Mouse (Mus musculus) MEL (cell line): ENCODE results near the gene Klhl26. TPM values are rescaled to one million over a fixed set of nuclear protein-coding genes. Genes with fewer than 3 reads are reported as not detected.

ENCODE experiments used
- DNase-seq: peaks from one replicate; pipeline ENCODE4 v3.0.0; 2011; ENCODE audit warnings: low read depth, low spot score
- H3K27ac ChIP-seq: 2 replicates; pipeline ENCODE4 v1.5.1; 2012; ENCODE audit warnings: low read depth, mild to moderate bottlenecking, control low read depth, low read length, moderate library complexity; ENCODE audit not compliant: control insufficient read depth
- H3K27me3 ChIP-seq, 2 experiments: fragments of 150-350 bp in 1 of 2; sonication (generic) in 1 of 2; 2 replicates each; pipeline ENCODE4 v1.6.1; 2012; ENCODE audit warnings: low read length in 2 of 2, mild to moderate bottlenecking in 2 of 2, improper control_type of control experiment in 1 of 2, moderate library complexity in 1 of 2; ENCODE audit not compliant: insufficient read depth in 2 of 2, control insufficient read depth in 1 of 2
- H3K36me3 ChIP-seq, 2 experiments: 2 replicates each; pipeline ENCODE4 v1.6.1; 2012 to 2014; ENCODE audit warnings: low read length in 2 of 2, improper control_type of control experiment in 1 of 2, inconsistent platforms in 1 of 2, mild to moderate bottlenecking in 1 of 2; ENCODE audit not compliant: insufficient read depth in 2 of 2, control insufficient read depth in 1 of 2
- H3K4me1 ChIP-seq, 2 experiments: fragments of 150-350 bp in 1 of 2; sonication (generic) in 1 of 2; 2 replicates each; pipeline ENCODE4 v1.6.1; 2012; ENCODE audit warnings: low read length in 2 of 2, improper control_type of control experiment in 1 of 2, mild to moderate bottlenecking in 1 of 2; ENCODE audit not compliant: insufficient read depth in 2 of 2, control insufficient read depth in 1 of 2
- H3K4me3 ChIP-seq, 2 experiments: fragments of 150-350 bp in 1 of 2; sonication (generic) in 1 of 2; 2 replicates each; pipeline ENCODE4 v1.5.1; 2012; ENCODE audit warnings: low read depth in 2 of 2, low read length in 2 of 2, mild to moderate bottlenecking in 2 of 2, moderate library complexity in 2 of 2, control low read depth in 1 of 2, improper control_type of control experiment in 1 of 2; ENCODE audit not compliant: control insufficient read depth in 1 of 2, insufficient read depth in 1 of 2
- H3K79me2 ChIP-seq: 2 replicates; pipeline ENCODE4 v1.6.1; 2012; ENCODE audit warnings: mild to moderate bottlenecking, low read length, moderate library complexity; ENCODE audit not compliant: control insufficient read depth, poor library complexity, insufficient read depth
- H3K9ac ChIP-seq: 2 replicates; pipeline ENCODE4 v1.6.1; 2012; ENCODE audit warnings: low read depth, mild to moderate bottlenecking, control low read depth, low read length, moderate library complexity; ENCODE audit not compliant: control insufficient read depth, poor library complexity, severe bottlenecking
- H3K9me3 ChIP-seq: fragments of 150-350 bp; sonication (generic); replicated peaks from 2 replicates; pipeline ENCODE4 v1.6.1; 2012; ENCODE audit warnings: mild to moderate bottlenecking, low read length, improper control_type of control experiment, moderate library complexity; ENCODE audit not compliant: insufficient read depth
- ELF1 ChIP-seq: IDR thresholded peaks from 2 replicates; pipeline ENCODE4 v1.6.1; 2014; ENCODE audit warnings: low read depth, mild to moderate bottlenecking, inconsistent platforms, low read length, improper control_type of control experiment, moderate library complexity
- EP300 ChIP-seq, 2 experiments: IDR thresholded peaks; 2 replicates each; pipeline ENCODE4 v1.6.1; 2011; ENCODE audit warnings: improper control_type of control experiment in 2 of 2, low read length in 2 of 2, low read depth in 1 of 2, mild to moderate bottlenecking in 1 of 2
- GATA1 ChIP-seq: IDR thresholded peaks from 2 replicates; pipeline ENCODE4 v1.6.1; 2011; ENCODE audit warnings: low read depth, low read length, improper control_type of control experiment
- HCFC1 ChIP-seq: IDR thresholded peaks from 2 replicates; pipeline ENCODE4 v1.6.1; 2012; ENCODE audit warnings: low read depth, mild to moderate bottlenecking, inconsistent platforms, low read length, improper control_type of control experiment, moderate library complexity
- MAX ChIP-seq: IDR thresholded peaks from 2 replicates; pipeline ENCODE4 v1.6.1; 2011; ENCODE audit warnings: low read length, improper control_type of control experiment
- NRF1 ChIP-seq: IDR thresholded peaks from 2 replicates; pipeline ENCODE4 v1.6.1; 2014; ENCODE audit warnings: low read depth, mild to moderate bottlenecking, inconsistent platforms, low read length, improper control_type of control experiment, moderate library complexity; ENCODE audit not compliant: poor library complexity, insufficient read depth, severe bottlenecking
- POLR2AphosphoS5 ChIP-seq: IDR thresholded peaks from 2 replicates; pipeline ENCODE4 v1.6.1; 2012; ENCODE audit warnings: low read depth, borderline replicate concordance, mild to moderate bottlenecking, inconsistent platforms, low read length, moderate library complexity, mixed read lengths
- SIN3A ChIP-seq: IDR thresholded peaks from 2 replicates; pipeline ENCODE4 v1.6.1; 2012; ENCODE audit warnings: low read length, improper control_type of control experiment, inconsistent platforms
- SMC3 ChIP-seq: IDR thresholded peaks from 2 replicates; pipeline ENCODE4 v1.6.1; 2011; ENCODE audit warnings: low read depth, low read length, improper control_type of control experiment
- TAL1 ChIP-seq: IDR thresholded peaks from 2 replicates; pipeline ENCODE4 v1.6.1; 2012; ENCODE audit warnings: mild to moderate bottlenecking, inconsistent platforms, low read length, moderate library complexity, mixed read lengths
- UBTF ChIP-seq: IDR thresholded peaks from 2 replicates; pipeline ENCODE4 v1.6.1; 2012; ENCODE audit warnings: low read depth, mild to moderate bottlenecking, inconsistent platforms, low read length, improper control_type of control experiment, moderate library complexity, borderline replicate concordance; ENCODE audit not compliant: insufficient read depth
- USF2 ChIP-seq, 2 experiments: IDR thresholded peaks; 2 replicates each; pipeline ENCODE4 v1.6.1; 2011 to 2012; ENCODE audit warnings: improper control_type of control experiment in 2 of 2, low read length in 2 of 2, borderline replicate concordance in 1 of 2, inconsistent platforms in 1 of 2, low read depth in 1 of 2, mild to moderate bottlenecking in 1 of 2; ENCODE audit not compliant: insufficient read depth in 1 of 2
- ZKSCAN1 ChIP-seq: IDR thresholded peaks from 2 replicates; pipeline ENCODE4 v1.6.1; 2012; ENCODE audit warnings: low read depth, mild to moderate bottlenecking, inconsistent platforms, low read length, improper control_type of control experiment, moderate library complexity
- ZMIZ1 ChIP-seq: IDR thresholded peaks from 2 replicates; pipeline ENCODE4 v1.6.1; 2012; ENCODE audit warnings: low read depth, mild to moderate bottlenecking, inconsistent platforms, low read length, improper control_type of control experiment, moderate library complexity
- polyA plus RNA-seq, 2 experiments: library from polyadenylated mRNA; stranded (reverse) in 1 of 2; unstranded in 1 of 2; fragments of >175 nt in 1 of 2; fragments of >200 nt in 1 of 2; gene quantifications; 2 replicates each; pipeline versions ENCODE4 v1.2.1 to v1.2.4; 2012; ENCODE audit warnings: low replicate concordance in 2 of 2, low read depth in 1 of 2; ENCODE audit not compliant: insufficient read length in 2 of 2, insufficient read depth in 1 of 2, missing spikeins in 1 of 2
- total RNA-seq: library from RNA; depleted of rRNA; stranded (reverse); fragments of 300-350 nt; gene quantifications from 2 replicates; pipeline ENCODE4 v1.2.3, GENCODE M21; 2012

Gene Klhl26
- total and polyA plus RNA-seq, 3 experiments = 8.0 to 11.4 TPM; not detected in 1

DNA sequence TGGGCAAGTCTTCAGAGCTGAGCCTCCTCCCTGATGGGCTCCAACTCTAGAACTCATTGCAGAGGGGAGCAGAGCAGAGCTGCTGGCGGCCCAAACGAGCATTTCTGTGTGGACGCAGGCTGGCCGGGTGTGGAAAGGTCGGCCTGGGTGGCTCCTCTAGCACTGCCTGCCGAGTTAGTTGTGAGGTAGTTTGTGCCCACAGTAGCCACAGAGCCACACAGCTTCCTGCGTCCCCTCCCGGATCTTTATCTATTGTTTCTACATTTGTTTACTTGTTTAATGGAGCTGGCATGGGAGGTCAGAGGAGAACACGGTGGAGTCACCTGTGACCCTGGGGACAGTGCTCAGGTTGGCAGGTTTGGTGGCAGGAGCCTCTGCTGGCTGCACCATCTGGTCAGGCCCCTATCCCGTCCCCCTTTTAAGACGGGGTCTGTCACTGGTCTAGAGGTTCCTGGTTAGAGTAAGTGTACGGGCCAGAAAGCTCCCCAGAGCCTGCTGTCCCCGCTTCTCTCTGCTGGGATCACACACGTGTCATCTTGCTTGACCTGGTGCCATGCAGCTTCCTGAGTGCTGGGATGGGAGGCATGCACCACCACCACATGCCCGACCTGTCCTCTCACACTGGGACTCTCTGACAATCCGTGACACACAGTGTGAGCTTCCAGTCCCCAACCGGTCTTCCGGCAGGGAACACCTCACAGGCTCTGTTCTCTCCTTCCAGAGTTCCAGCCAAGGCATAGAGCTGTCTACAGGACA is 55.2 kb downstream of the Klhl26 start:
- Histone ChIP-seq H3K36me3 (peaks cover 0 to 10% of the 10 kb centered on the region in 2 experiments; a peak in 3 of 4 replicates), H3K27ac (no peak overlapping the region)
- no peak for TF ChIP-seq USF2 (IDR thresholded peaks at IDR 0.05; ENCODE audit: borderline replicate concordance in 1 of 2, insufficient read depth in 1 of 2, low read depth in 1 of 2, low read length in 2 of 2)
- TF ChIP-seq UBTF = no peak
- TF ChIP-seq SMC3 = no peak
- no peak for TF ChIP-seq ZKSCAN1
- no peak for TF ChIP-seq SIN3A
- TF ChIP-seq POLR2AphosphoS5 = no peak
- TF ChIP-seq ELF1 = no peak
- no peak for TF ChIP-seq MAX
- no peak for TF ChIP-seq HCFC1
- TF ChIP-seq NRF1 = no peak
- no peak for TF ChIP-seq TAL1
- TF ChIP-seq, all 39 proteins: peak for 0
- Histone ChIP-seq H3K9ac (no peak overlapping the region), H3K79me2 (no peaks in the 10 kb centered on the region; the same call in 1 of the 2 replicates), H3K4me1 (peaks cover 15 to 35% of the 10 kb centered on the region in 2 experiments), H3K4me3 (no peak overlapping the region), H3K9me3 (no peaks in the 10 kb centered on the region), H3K27me3 (no peaks in the 10 kb centered on the region)
- DNase-seq = no peak

DNA sequence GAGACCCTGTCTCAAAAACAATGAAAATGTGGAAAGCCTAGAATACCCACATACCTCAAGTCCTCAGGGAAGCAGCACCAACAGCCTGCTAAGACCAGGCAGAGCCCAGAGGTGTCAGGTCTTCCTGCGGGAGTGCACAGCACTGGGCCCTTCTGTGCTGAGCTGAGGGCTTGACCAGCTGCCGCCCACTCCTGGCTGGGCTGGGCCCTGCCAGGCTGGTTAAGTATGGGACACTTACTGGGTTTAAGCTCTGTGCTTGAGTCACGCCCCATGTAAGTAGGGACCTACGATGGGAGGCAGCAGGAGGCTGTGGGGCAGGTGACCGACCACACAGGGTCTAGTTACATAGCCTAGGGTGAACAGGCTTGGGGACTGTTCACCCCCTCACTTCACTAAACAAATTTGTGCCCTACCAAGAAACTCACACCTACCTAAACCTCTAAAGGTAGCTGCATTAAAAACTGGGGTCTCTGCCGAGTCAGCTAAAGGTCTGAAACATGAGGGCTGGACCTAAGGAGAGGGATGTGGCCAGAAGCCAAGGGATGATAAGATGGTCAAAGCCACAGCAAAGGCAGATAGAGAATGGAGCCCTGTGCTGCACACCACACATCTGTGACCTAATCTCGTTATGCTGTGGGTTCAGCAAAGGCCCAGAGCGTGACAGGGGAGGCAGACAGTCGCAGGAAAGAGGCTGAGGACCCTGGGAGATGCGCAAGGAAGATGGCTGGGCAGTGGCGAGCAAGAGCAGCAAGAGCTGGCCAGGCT is 56.7 kb downstream of the Klhl26 start:
- no peak for DNase-seq

More for the DNA sequence above, 56.7 kb downstream of the Klhl26 start:
- H3K4me1 ChIP-seq = peaks cover 15 to 27% of the 10 kb centered on the region in 2 experiments
- peaks cover 0 to 7% of the 10 kb centered on the region in 2 experiments; a peak in 3 of 4 replicates for H3K36me3 ChIP-seq
- H3K9ac ChIP-seq = no peak overlapping the region
- no peaks in the 10 kb centered on the region; the same call in 1 of the 2 replicates for H3K79me2 ChIP-seq
- H3K27ac ChIP-seq = no peak overlapping the region
- no peak overlapping the region for H3K4me3 ChIP-seq
- TF ChIP-seq ZMIZ1 (no peak), EP300 (IDR thresholded peaks at IDR 0.05; ENCODE audit: low read depth in 1 of 2, low read length in 2 of 2) (0 out of 4 replicates have a peak, but pooled peaks of 1 of the 2 experiments have one; percentile 13), GATA1 (peak; percentile 51; the same call in 1 of the 2 replicates)
- no peaks in the 10 kb centered on the region for H3K9me3 ChIP-seq
- H3K27me3 ChIP-seq = no peaks in the 10 kb centered on the region
